Mouse (Mus musculus) forebrain, embryonic 16.5 days (tissue): ENCODE results near the gene Igfbp6. TPM values are rescaled to one million over a fixed set of nuclear protein-coding genes. Genes with fewer than 3 reads are reported as not detected.

Experiments
- ATAC-seq: fragments of 200-750 bp; cut with Nextera tagmentation; 2 replicates; pipeline ENCODE4 v1.8.0; 2017; ENCODE audit warnings: mild to moderate bottlenecking, moderate library complexity
- H3K27ac ChIP-seq: fragments of 300-500 bp; sonication (generic); 2 replicates; pipeline ENCODE4 v1.5.1; 2014; ENCODE audit warnings: low read length, control low read depth
- H3K27me3 ChIP-seq: fragments of 300-500 bp; sonication (generic); replicated peaks from 2 replicates; pipeline ENCODE4 v1.6.1; 2014; ENCODE audit warnings: low read length; ENCODE audit not compliant: control insufficient read depth, insufficient read depth
- H3K36me3 ChIP-seq: fragments of 300-500 bp; sonication (generic); 2 replicates; pipeline ENCODE4 v1.6.1; 2014; ENCODE audit not compliant: control insufficient read depth, insufficient read depth
- H3K4me1 ChIP-seq: fragments of 300-500 bp; sonication (generic); replicated peaks from 2 replicates; pipeline ENCODE4 v1.6.1; 2014; ENCODE audit warnings: low read length; ENCODE audit not compliant: control insufficient read depth, insufficient read depth
- H3K4me2 ChIP-seq: fragments of 300-500 bp; sonication (generic); 2 replicates; pipeline ENCODE4 v1.6.1; 2014; ENCODE audit warnings: mild to moderate bottlenecking, low read length, control low read depth
- H3K4me3 ChIP-seq: fragments of 300-500 bp; sonication (generic); replicated peaks from 2 replicates; pipeline ENCODE4 v1.5.1; 2014; ENCODE audit warnings: mild to moderate bottlenecking, low read length, control low read depth
- H3K9ac ChIP-seq: fragments of 300-500 bp; sonication (generic); replicated peaks from 2 replicates; pipeline ENCODE4 v1.6.1; 2014; ENCODE audit warnings: low read depth, low read length, control low read depth
- H3K9me3 ChIP-seq: fragments of 300-500 bp; sonication (generic); 2 replicates; pipeline ENCODE4 v1.6.1; 2016; ENCODE audit warnings: low read length; ENCODE audit not compliant: control insufficient read depth
- WGBS: fragments of 180-500 bp; shearing (Covaris S2); extraction: QIAGEN DNeasy Blood & Tissue Kit; methylation state at CpG from one replicate; pipeline ENCODE4 v1.1.7; 2014; 5-methylcytosine and 5-hydroxymethylcytosine counted together
- polyA plus RNA-seq: library from polyadenylated mRNA; unstranded; fragments of >200 nt; fragmentation: Nextera tagmentation; extraction: Ambion mirVana; gene quantifications from 2 replicates; pipeline ENCODE4 v1.2.1, GENCODE M21; 2015

Igfbp6 gene
- polyA plus RNA-seq, 1 experiment from 2014 or later: 2.2 TPM

DNA sequence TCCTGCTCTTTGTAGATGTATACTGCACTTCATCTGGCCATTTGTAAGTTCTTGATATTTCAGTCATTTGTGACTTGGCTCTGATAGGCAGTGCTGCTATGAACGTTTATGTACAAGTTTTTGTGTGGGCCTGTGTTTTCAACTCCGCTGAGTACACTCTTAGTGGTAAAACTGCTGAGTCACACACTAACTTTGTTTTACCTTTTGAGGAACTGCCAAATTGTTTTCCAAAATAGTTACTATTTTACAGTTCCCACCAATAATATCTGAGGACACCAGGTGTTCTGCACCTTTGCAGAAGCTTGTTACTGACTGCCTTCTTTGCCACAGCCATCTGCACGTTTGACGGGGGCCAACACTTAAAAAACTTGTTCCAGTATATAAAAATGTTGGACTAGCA is 50.3 kb downstream of the Igfbp6 start:
- H3K4me2 ChIP-seq: no peak overlapping the region
- H3K27me3 ChIP-seq: no peaks in the 10 kb centered on the region
- WGBS: 83% methylated on average over 4 of the region's 4 CpGs
- no peaks in the 10 kb centered on the region for H3K36me3 ChIP-seq
- no peak overlapping the region for H3K4me3 ChIP-seq
- no peak overlapping the region for H3K9ac ChIP-seq
- no peak for ATAC-seq
- no peaks in the 10 kb centered on the region for H3K4me1 ChIP-seq
- H3K27ac ChIP-seq: no peak overlapping the region
- H3K9me3 ChIP-seq: no peaks in the 10 kb centered on the region

GRCm38 (mm10) chr15:102195373-102195772 is 51.2 kb downstream of the Igfbp6 start:
- 91% methylated on average over 4 of the region's 4 CpGs for WGBS

GRCm38 (mm10) chr15:102198841-102199240 is 54.7 kb downstream of the Igfbp6 start:
- WGBS: 86% methylated on average over 4 of the region's 4 CpGs
- H3K4me2 ChIP-seq: no peak overlapping the region
- no peaks in the 10 kb centered on the region for H3K27me3 ChIP-seq

More at GRCm38 (mm10) chr15:102195373-102195772, 51.2 kb downstream of the Igfbp6 start:
- no peaks in the 10 kb centered on the region for H3K9me3 ChIP-seq
- H3K4me2 ChIP-seq: no peak overlapping the region
- no peak for ATAC-seq
- H3K9ac ChIP-seq: no peak overlapping the region
- H3K27ac ChIP-seq: no peak overlapping the region
- no peaks in the 10 kb centered on the region for H3K4me1 ChIP-seq
- no peaks in the 10 kb centered on the region for H3K36me3 ChIP-seq
- H3K4me3 ChIP-seq: no peak overlapping the region
- H3K27me3 ChIP-seq: no peaks in the 10 kb centered on the region

More at GRCm38 (mm10) chr15:102198841-102199240, 54.7 kb downstream of the Igfbp6 start:
- Histone ChIP-seq H3K36me3 (no peaks in the 10 kb centered on the region), H3K9ac (no peak overlapping the region), H3K9me3 (no peaks in the 10 kb centered on the region), H3K4me1 (peaks cover 7% of the 10 kb centered on the region), H3K4me3 (no peak overlapping the region), H3K27ac (no peak overlapping the region)
- ATAC-seq: no peak

Other genes with a start within 250 kb of the Igfbp6 start
- gene Krt4, start 219.6 kb upstream of the Igfbp6 start, polyA plus RNA-seq: 0.55 TPM in 1 of 2 replicates, not detected in the other
- 0.15 and 0.38 TPM in 2 replicates for gene Krt79, start 204.0 kb upstream of the Igfbp6 start, polyA plus RNA-seq
- not detected in 2 replicates for gene Krt78, start 190.1 kb upstream of the Igfbp6 start, polyA plus RNA-seq
- 2.4 and 3.7 TPM in 2 replicates for gene Krt8, start 139.9 kb upstream of the Igfbp6 start, polyA plus RNA-seq
- 4.4 TPM in 2 replicates for gene Krt18, start 116.2 kb upstream of the Igfbp6 start, polyA plus RNA-seq
- 109 and 117 TPM in 2 replicates for gene Eif4b, start 70.6 kb upstream of the Igfbp6 start, polyA plus RNA-seq
- 6.9 and 7.7 TPM in 2 replicates for gene Tns2, start 43.9 kb upstream of the Igfbp6 start, polyA plus RNA-seq
- gene Spryd3, start 8.1 kb upstream of the Igfbp6 start, polyA plus RNA-seq: 48.2 and 56.4 TPM in 2 replicates
- not detected in 2 replicates for gene Soat2, start 6.2 kb downstream of the Igfbp6 start, polyA plus RNA-seq
- 84.6 and 93.4 TPM in 2 replicates for gene Zfp740, start 58.9 kb downstream of the Igfbp6 start, polyA plus RNA-seq
- 37.8 and 39.6 TPM in 2 replicates for gene Csad, start 60.4 kb downstream of the Igfbp6 start, polyA plus RNA-seq
- gene Itgb7, start 87.6 kb downstream of the Igfbp6 start, polyA plus RNA-seq: 0.73 and 1.0 TPM in 2 replicates
- gene Rarg, start 113.2 kb downstream of the Igfbp6 start, polyA plus RNA-seq: 6.4 and 8.0 TPM in 2 replicates
- gene Gm9918, start 126.2 kb downstream of the Igfbp6 start, polyA plus RNA-seq: 0.11 TPM in 1 of 2 replicates, not detected in the other
- 50.6 and 52.8 TPM in 2 replicates for gene Mfsd5, start 135.1 kb downstream of the Igfbp6 start, polyA plus RNA-seq
- gene Espl1, start 151.9 kb downstream of the Igfbp6 start, polyA plus RNA-seq: 10.9 and 11.7 TPM in 2 replicates
- gene Pfdn5, start 181.8 kb downstream of the Igfbp6 start, polyA plus RNA-seq: 429 and 443 TPM in 2 replicates
- gene Myg1, start 187.3 kb downstream of the Igfbp6 start, polyA plus RNA-seq: 105 and 111 TPM in 2 replicates
- gene Aaas, start 206.4 kb downstream of the Igfbp6 start, polyA plus RNA-seq: 42.0 and 44.7 TPM in 2 replicates
- 0.38 and 1.1 TPM in 2 replicates for gene Sp7, start 222.8 kb downstream of the Igfbp6 start, polyA plus RNA-seq